Mouse (Mus musculus): Measurements from ENCODE around the gene Mxd4. TPM values are rescaled to one million over a fixed set of nuclear protein-coding genes. Genes with fewer than 3 reads are reported as not detected.

The Mxd4 gene
- polyA plus RNA-seq, 1 experiment from 2014 or later, result 53.7 TPM

GRCm38 (mm10) chr5:34194426-34194825 lies 6.9 kb upstream of the Mxd4 start:
- Histone ChIP-seq H3K4me2 (ENCODE audit: low read depth, low read length) (no peak overlapping the region), H3K27me3 (replicated peaks; ENCODE audit: control insufficient read depth, insufficient read depth, low read length) (no peaks in the 10 kb centered on the region), H3K4me3 (ENCODE audit: low read depth, low read length) (no peak overlapping the region), H3K9me3 (ENCODE audit: control insufficient read depth, low read length) (no peaks in the 10 kb centered on the region), H3K4me1 (ENCODE audit: control insufficient read depth, insufficient read depth, low read length) (no peaks in the 10 kb centered on the region), H3K9ac (ENCODE audit: low read depth, low read length) (no peak overlapping the region), H3K27ac (replicated peaks; ENCODE audit: low read depth, low read length) (no peak overlapping the region), H3K36me3 (ENCODE audit: control insufficient read depth, insufficient read depth, low read length) (no peaks in the 10 kb centered on the region)
- no peak for ATAC-seq (ENCODE audit: low read depth)
- no peak for DNase-seq (ENCODE audit: low spot score)
- WGBS, result 18% methylated on average over 1 of the region's 1 CpGs

DNA sequence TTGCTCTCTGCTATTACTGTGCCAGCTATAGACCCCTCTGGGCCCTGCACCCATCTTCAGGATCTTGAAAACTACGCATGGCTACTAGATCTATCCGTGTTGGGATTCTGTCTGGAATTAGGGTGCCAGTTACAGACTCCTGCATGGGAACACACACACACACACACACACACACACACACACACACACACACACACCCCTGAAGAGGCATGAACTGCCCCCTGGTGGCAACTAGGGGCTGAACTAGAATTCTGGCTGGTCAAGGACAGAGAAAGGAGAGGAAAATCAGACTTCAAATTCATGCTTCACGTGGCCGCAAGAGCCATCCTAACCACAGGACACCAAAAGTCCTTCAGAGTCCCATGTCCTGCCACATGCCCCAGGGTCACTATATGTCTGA lies 4.3 kb upstream of the Mxd4 start:
- no peak for ATAC-seq (ENCODE audit: low read depth)
- Histone ChIP-seq H3K36me3 (ENCODE audit: control insufficient read depth, insufficient read depth, low read length) (no peaks in the 10 kb centered on the region), H3K4me1 (ENCODE audit: control insufficient read depth, insufficient read depth, low read length) (peaks cover 5% of the 10 kb centered on the region), H3K4me2 (ENCODE audit: low read depth, low read length) (no peak overlapping the region), H3K9me3 (ENCODE audit: control insufficient read depth, low read length) (no peaks in the 10 kb centered on the region), H3K27me3 (replicated peaks; ENCODE audit: control insufficient read depth, insufficient read depth, low read length) (no peaks in the 10 kb centered on the region), H3K9ac (ENCODE audit: low read depth, low read length) (no peak overlapping the region), H3K27ac (replicated peaks; ENCODE audit: low read depth, low read length) (no peak overlapping the region), H3K4me3 (ENCODE audit: low read depth, low read length) (no peak overlapping the region)
- no peak for DNase-seq (ENCODE audit: low spot score)
- WGBS, result 84% methylated on average over 4 of the region's 4 CpGs

DNA sequence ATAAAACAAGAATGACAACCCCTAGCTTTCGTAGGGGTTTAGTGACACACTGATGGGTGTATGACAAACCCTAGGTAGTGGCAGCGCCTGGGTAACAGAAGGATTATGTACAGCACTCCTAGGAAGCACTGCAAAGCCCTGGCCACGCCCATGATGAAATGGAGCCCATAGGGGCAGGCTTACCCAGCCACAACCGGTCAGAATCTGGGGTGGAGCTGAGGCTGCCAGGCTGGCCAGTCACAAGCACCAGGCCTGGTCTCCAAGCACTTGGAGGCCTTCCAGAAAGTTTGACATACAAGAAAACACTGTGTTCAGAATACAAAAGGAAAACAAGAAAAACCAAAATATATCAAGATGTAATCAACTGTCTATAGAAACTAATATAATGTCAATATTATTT lies 3.5 kb upstream of the Mxd4 start:
- Histone ChIP-seq H3K36me3 (ENCODE audit: control insufficient read depth, insufficient read depth, low read length) (no peaks in the 10 kb centered on the region), H3K27ac (replicated peaks; ENCODE audit: low read depth, low read length) (no peak overlapping the region), H3K4me2 (ENCODE audit: low read depth, low read length) (no peak overlapping the region), H3K4me3 (ENCODE audit: low read depth, low read length) (no peak overlapping the region), H3K27me3 (replicated peaks; ENCODE audit: control insufficient read depth, insufficient read depth, low read length) (no peaks in the 10 kb centered on the region), H3K9ac (ENCODE audit: low read depth, low read length) (no peak overlapping the region), H3K4me1 (ENCODE audit: control insufficient read depth, insufficient read depth, low read length) (peaks cover 9% of the 10 kb centered on the region), H3K9me3 (ENCODE audit: control insufficient read depth, low read length) (no peaks in the 10 kb centered on the region)
- ATAC-seq (ENCODE audit: low read depth) (no peak), DNase-seq (ENCODE audit: low spot score) (peak; percentile 58)
- WGBS, result 42% methylated on average over 4 of the region's 4 CpGs

GRCm38 (mm10) chr5:34189521-34189920 lies 2.0 kb upstream of the Mxd4 start:
- DNase-seq (ENCODE audit: low spot score) (no peak), ATAC-seq (ENCODE audit: low read depth) (no peak)
- no peak overlapping the region for H3K4me2 ChIP-seq (ENCODE audit: low read depth, low read length)
- peaks cover 21% of the 10 kb centered on the region for H3K4me1 ChIP-seq (ENCODE audit: control insufficient read depth, insufficient read depth, low read length)
- 0 out of 2 replicates have a peak, but pooled peaks cover 3% of the 10 kb centered on the region for H3K36me3 ChIP-seq (ENCODE audit: control insufficient read depth, insufficient read depth, low read length)
- H3K9me3 ChIP-seq (ENCODE audit: control insufficient read depth, low read length), result no peaks in the 10 kb centered on the region
- 44% methylated on average over 1 of the region's 1 CpGs for WGBS
- no peak overlapping the region for H3K27ac ChIP-seq (replicated peaks; ENCODE audit: low read depth, low read length)
- H3K4me3 ChIP-seq (ENCODE audit: low read depth, low read length), result no peak overlapping the region
- no peaks in the 10 kb centered on the region for H3K27me3 ChIP-seq (replicated peaks; ENCODE audit: control insufficient read depth, insufficient read depth, low read length)
- no peak overlapping the region for H3K9ac ChIP-seq (ENCODE audit: low read depth, low read length)

GRCm38 (mm10) chr5:34188856-34189255 lies 1.3 kb upstream of the Mxd4 start:
- H3K4me2 ChIP-seq (ENCODE audit: low read depth, low read length), result peak overlapping the region; percentile 53

DNA sequence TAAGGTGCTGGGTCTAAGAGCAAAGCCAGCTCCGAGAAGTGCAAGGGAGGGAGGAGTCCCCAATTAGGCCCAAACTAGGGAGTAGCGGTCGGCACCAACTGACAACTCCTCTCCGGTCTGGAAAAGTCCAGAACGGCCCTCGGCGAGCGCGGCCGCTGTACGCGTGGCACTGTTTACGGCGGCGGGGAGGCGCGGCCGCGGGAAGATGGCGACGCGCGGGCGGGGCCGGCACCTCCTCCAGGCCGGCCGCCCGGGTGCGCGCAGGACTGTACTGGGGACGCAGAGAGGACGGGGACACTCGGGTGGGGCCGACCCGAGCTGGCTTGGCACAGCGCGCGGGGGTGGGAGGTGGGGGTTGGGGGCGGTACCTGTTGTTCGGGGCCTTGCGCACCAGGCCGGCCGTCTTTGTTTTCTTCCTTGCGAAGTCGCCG lies 544 bp downstream of the Mxd4 start:
- peak overlapping the region; percentile 95 for H3K4me3 ChIP-seq (ENCODE audit: low read depth, low read length)
- H3K27me3 ChIP-seq (replicated peaks; ENCODE audit: control insufficient read depth, insufficient read depth, low read length), result no peaks in the 10 kb centered on the region
- WGBS, result 3% methylated on average over 8 of the region's 46 CpGs
- peak; percentile 40 for DNase-seq (ENCODE audit: low spot score)
- H3K36me3 ChIP-seq (ENCODE audit: control insufficient read depth, insufficient read depth, low read length), result peaks cover 26% of the 10 kb centered on the region; the same call in 1 of the 2 replicates
- ATAC-seq (ENCODE audit: low read depth), result peak; percentile 6
- no peaks in the 10 kb centered on the region for H3K9me3 ChIP-seq (ENCODE audit: control insufficient read depth, low read length)
- H3K9ac ChIP-seq (ENCODE audit: low read depth, low read length), result peak overlapping the region; percentile 91
- peaks cover 36% of the 10 kb centered on the region for H3K4me1 ChIP-seq (ENCODE audit: control insufficient read depth, insufficient read depth, low read length)
- H3K4me2 ChIP-seq (ENCODE audit: low read depth, low read length), result peak overlapping the region; percentile 53
- H3K27ac ChIP-seq (replicated peaks; ENCODE audit: low read depth, low read length), result peak overlapping the region; percentile 92

More at GRCm38 (mm10) chr5:34188856-34189255, 1.3 kb upstream of the Mxd4 start:
- DNase-seq (ENCODE audit: low spot score) (peak; percentile 20), ATAC-seq (ENCODE audit: low read depth) (no peak)
- peak overlapping the region; percentile 75; the same call in 1 of the 2 replicates for H3K9ac ChIP-seq (ENCODE audit: low read depth, low read length)
- no peaks in the 10 kb centered on the region for H3K9me3 ChIP-seq (ENCODE audit: control insufficient read depth, low read length)
- no peak overlapping the region for H3K4me3 ChIP-seq (ENCODE audit: low read depth, low read length)
- no peak overlapping the region for H3K27ac ChIP-seq (replicated peaks; ENCODE audit: low read depth, low read length)
- WGBS, result 45% methylated on average over 2 of the region's 2 CpGs
- H3K4me1 ChIP-seq (ENCODE audit: control insufficient read depth, insufficient read depth, low read length), result peaks cover 27% of the 10 kb centered on the region
- H3K36me3 ChIP-seq (ENCODE audit: control insufficient read depth, insufficient read depth, low read length), result peaks cover 9% of the 10 kb centered on the region; the same call in 1 of the 2 replicates
- no peaks in the 10 kb centered on the region for H3K27me3 ChIP-seq (replicated peaks; ENCODE audit: control insufficient read depth, insufficient read depth, low read length)

DNA sequence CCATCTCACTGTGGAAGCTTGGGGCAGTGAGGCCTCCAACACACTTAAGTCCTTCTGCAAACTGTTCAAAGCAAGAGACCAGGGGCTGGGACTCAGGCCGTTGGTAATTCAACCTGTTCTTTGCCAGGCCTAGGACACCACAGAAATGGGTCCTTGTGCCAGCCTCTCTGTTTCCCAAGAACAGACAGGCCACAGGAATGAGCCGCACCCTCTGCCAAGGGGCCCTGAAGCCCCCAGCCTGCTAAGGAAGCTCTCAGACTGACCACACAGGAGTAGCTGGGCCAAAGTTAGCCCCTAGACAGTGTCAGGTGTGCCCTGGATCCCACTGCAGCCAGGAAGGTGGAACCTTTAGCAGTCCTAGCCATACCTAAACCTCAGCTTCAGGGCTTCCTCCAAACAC lies 1.1 kb downstream of the Mxd4 start:
- no peaks in the 10 kb centered on the region for H3K27me3 ChIP-seq (replicated peaks; ENCODE audit: control insufficient read depth, insufficient read depth, low read length)
- peak overlapping the region; percentile 91 for H3K9ac ChIP-seq (ENCODE audit: low read depth, low read length)
- peaks cover 32% of the 10 kb centered on the region; the same call in 1 of the 2 replicates for H3K36me3 ChIP-seq (ENCODE audit: control insufficient read depth, insufficient read depth, low read length)
- ATAC-seq (ENCODE audit: low read depth), result no peak
- 42% methylated on average over 2 of the region's 2 CpGs for WGBS
- H3K27ac ChIP-seq (replicated peaks; ENCODE audit: low read depth, low read length), result peak overlapping the region; percentile 92
- H3K9me3 ChIP-seq (ENCODE audit: control insufficient read depth, low read length), result no peaks in the 10 kb centered on the region
- peak overlapping the region; percentile 53 for H3K4me2 ChIP-seq (ENCODE audit: low read depth, low read length)
- DNase-seq (ENCODE audit: low spot score), result no peak
- H3K4me3 ChIP-seq (ENCODE audit: low read depth, low read length), result peak overlapping the region; percentile 95
- H3K4me1 ChIP-seq (ENCODE audit: control insufficient read depth, insufficient read depth, low read length), result peaks cover 36% of the 10 kb centered on the region

GRCm38 (mm10) chr5:34185791-34186190 lies 1.7 kb downstream of the Mxd4 start:
- DNase-seq (ENCODE audit: low spot score) (no peak), ATAC-seq (ENCODE audit: low read depth) (no peak)
- H3K9ac ChIP-seq (ENCODE audit: low read depth, low read length), result peak overlapping the region; percentile 91
- peaks cover 36% of the 10 kb centered on the region for H3K4me1 ChIP-seq (ENCODE audit: control insufficient read depth, insufficient read depth, low read length)
- no peaks in the 10 kb centered on the region for H3K9me3 ChIP-seq (ENCODE audit: control insufficient read depth, low read length)
- no peak overlapping the region for H3K27ac ChIP-seq (replicated peaks; ENCODE audit: low read depth, low read length)
- peaks cover 37% of the 10 kb centered on the region; the same call in 1 of the 2 replicates for H3K36me3 ChIP-seq (ENCODE audit: control insufficient read depth, insufficient read depth, low read length)
- peak overlapping the region; percentile 95 for H3K4me3 ChIP-seq (ENCODE audit: low read depth, low read length)
- peak overlapping the region; percentile 53 for H3K4me2 ChIP-seq (ENCODE audit: low read depth, low read length)
- H3K27me3 ChIP-seq (replicated peaks; ENCODE audit: control insufficient read depth, insufficient read depth, low read length), result no peaks in the 10 kb centered on the region

DNA sequence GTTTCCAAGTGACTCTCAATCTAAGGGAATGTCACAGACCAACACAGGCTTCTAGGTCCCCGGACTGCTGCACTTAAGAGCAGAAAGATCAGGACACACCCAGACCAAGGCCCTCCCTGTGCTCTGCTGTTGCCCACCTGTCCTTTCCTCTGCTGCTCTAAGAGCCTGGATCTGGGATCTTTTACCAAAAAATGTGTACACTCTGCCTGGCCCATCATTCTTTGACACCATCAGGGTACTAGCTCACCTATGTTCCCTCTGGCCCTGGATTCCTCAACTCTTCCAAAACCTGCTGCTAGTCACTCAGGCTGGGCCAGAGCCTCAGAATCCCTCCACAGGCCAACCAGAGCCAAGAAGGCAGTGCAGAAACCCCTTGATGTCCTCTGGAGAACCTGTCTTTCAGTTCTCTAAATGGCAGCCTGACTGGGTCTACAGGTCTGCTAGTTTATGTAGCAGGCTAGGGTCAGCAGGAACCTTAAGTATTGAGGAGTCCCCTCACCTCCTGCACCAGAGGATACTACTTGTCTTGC lies 2.4 kb downstream of the Mxd4 start:
- no peaks in the 10 kb centered on the region for H3K27me3 ChIP-seq (replicated peaks; ENCODE audit: control insufficient read depth, insufficient read depth, low read length)
- peak overlapping the region; percentile 5; the same call in 1 of the 2 replicates for H3K4me3 ChIP-seq (ENCODE audit: low read depth, low read length)
- H3K4me1 ChIP-seq (ENCODE audit: control insufficient read depth, insufficient read depth, low read length), result peaks cover 36% of the 10 kb centered on the region
- ATAC-seq (ENCODE audit: low read depth) (no peak), DNase-seq (ENCODE audit: low spot score) (no peak)
- 0 out of 2 replicates have a peak overlapping the region, but pooled peaks have one; percentile 43 for H3K9ac ChIP-seq (ENCODE audit: low read depth, low read length)
- 85% methylated on average over 1 of the region's 1 CpGs for WGBS
- no peaks in the 10 kb centered on the region for H3K9me3 ChIP-seq (ENCODE audit: control insufficient read depth, low read length)
- peaks cover 44% of the 10 kb centered on the region; the same call in 1 of the 2 replicates for H3K36me3 ChIP-seq (ENCODE audit: control insufficient read depth, insufficient read depth, low read length)
- H3K4me2 ChIP-seq (ENCODE audit: low read depth, low read length), result peak overlapping the region; percentile 53
- no peak overlapping the region for H3K27ac ChIP-seq (replicated peaks; ENCODE audit: low read depth, low read length)

Data from embryonic facial prominence, embryonic 14.5 days (tissue).